Mouse (Mus musculus) forebrain, embryonic 14.5 days (tissue): ENCODE results near the gene Mical2. TPM values are rescaled to one million over a fixed set of nuclear protein-coding genes. Genes with fewer than 3 reads are reported as not detected.

Experiments
- ATAC-seq: fragments of 200-750 bp; cut with Nextera tagmentation; 2 replicates; pipeline ENCODE4 v1.8.0; 2017; ENCODE audit warnings: mild to moderate bottlenecking, moderate library complexity
- DNase-seq: peaks from one replicate; pipeline ENCODE4 v3.0.0-alpha.2; 2015; ENCODE audit warnings: low spot score
- H3K27ac ChIP-seq: fragments of 300-500 bp; sonication (generic); 2 replicates; pipeline ENCODE4 v1.5.1; 2014; ENCODE audit warnings: low read depth, mild to moderate bottlenecking, control low read depth, low read length, moderate library complexity
- H3K27me3 ChIP-seq: fragments of 300-500 bp; sonication (generic); replicated peaks from 2 replicates; pipeline ENCODE4 v1.6.1; 2014; ENCODE audit warnings: low read length, control low read depth, mixed read lengths; ENCODE audit not compliant: control insufficient read depth, insufficient read depth
- H3K36me3 ChIP-seq: fragments of 300-500 bp; sonication (generic); 2 replicates; pipeline ENCODE4 v1.6.1; 2014; ENCODE audit warnings: low read length, control low read depth; ENCODE audit not compliant: control insufficient read depth, insufficient read depth
- H3K4me1 ChIP-seq: fragments of 300-500 bp; sonication (generic); 2 replicates; pipeline ENCODE4 v1.6.1; 2014; ENCODE audit warnings: antibody characterized with exemption, low read length, control low read depth; ENCODE audit not compliant: control insufficient read depth, insufficient read depth
- H3K4me2 ChIP-seq: fragments of 300-500 bp; sonication (generic); 2 replicates; pipeline ENCODE4 v1.6.1; 2014; ENCODE audit warnings: mild to moderate bottlenecking, control low read depth, low read length
- H3K4me3 ChIP-seq: fragments of 300-500 bp; sonication (generic); 2 replicates; pipeline ENCODE4 v1.5.1; 2014; ENCODE audit warnings: low read depth, low read length, control low read depth
- H3K9ac ChIP-seq: fragments of 300-500 bp; sonication (generic); 2 replicates; pipeline ENCODE4 v1.6.1; 2014; ENCODE audit warnings: mild to moderate bottlenecking, low read length, control low read depth, moderate library complexity
- H3K9me3 ChIP-seq: fragments of 300-500 bp; sonication (generic); replicated peaks from 2 replicates; pipeline ENCODE4 v1.6.1; 2016; ENCODE audit warnings: low read length, control low read depth, mixed read lengths; ENCODE audit not compliant: control insufficient read depth
- WGBS: fragments of 180-500 bp; shearing (Covaris S2); extraction: QIAGEN DNeasy Blood & Tissue Kit; methylation state at CpG from one replicate; pipeline ENCODE4 v1.1.7; 2014; 5-methylcytosine and 5-hydroxymethylcytosine counted together
- polyA plus RNA-seq: library from polyadenylated mRNA; unstranded; fragments of >200 nt; fragmentation: Nextera tagmentation; extraction: Ambion mirVana; gene quantifications from 2 replicates; pipeline ENCODE4 v1.2.1, GENCODE M21; 2014

Mical2 gene
- polyA plus RNA-seq, 1 experiment from 2014 or later, result 2.6 TPM

DNA sequence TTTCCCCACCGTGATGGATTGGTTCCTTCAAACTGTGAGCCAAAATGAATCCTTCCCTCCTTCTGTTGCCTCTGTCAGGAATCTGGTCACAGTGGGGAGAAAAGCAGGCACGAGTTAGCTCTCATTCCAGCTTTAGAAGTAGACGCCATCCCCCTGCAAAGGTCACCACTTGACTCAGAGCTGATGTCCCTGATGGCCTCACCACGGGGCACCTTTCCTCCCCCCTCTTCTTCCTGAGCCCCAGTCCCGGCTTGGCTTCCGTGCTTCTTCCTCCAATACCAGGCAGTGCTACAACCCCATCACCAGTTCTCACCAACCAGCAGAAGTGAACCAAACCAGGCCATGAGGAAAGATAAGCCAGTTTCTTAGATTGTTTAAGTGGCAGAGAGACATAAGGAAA is 16.9 kb downstream of the Mical2 start:
- 81% methylated on average over 6 of the region's 6 CpGs for WGBS
- Histone ChIP-seq H3K9me3 (no peaks in the 10 kb centered on the region), H3K9ac (no peak overlapping the region), H3K27ac (no peak overlapping the region), H3K4me3 (no peak overlapping the region), H3K4me1 (0 out of 2 replicates have a peak, but pooled peaks cover 4% of the 10 kb centered on the region), H3K4me2 (no peak overlapping the region), H3K36me3 (no peaks in the 10 kb centered on the region), H3K27me3 (no peaks in the 10 kb centered on the region)
- no peak for DNase-seq
- no peak for ATAC-seq

DNA sequence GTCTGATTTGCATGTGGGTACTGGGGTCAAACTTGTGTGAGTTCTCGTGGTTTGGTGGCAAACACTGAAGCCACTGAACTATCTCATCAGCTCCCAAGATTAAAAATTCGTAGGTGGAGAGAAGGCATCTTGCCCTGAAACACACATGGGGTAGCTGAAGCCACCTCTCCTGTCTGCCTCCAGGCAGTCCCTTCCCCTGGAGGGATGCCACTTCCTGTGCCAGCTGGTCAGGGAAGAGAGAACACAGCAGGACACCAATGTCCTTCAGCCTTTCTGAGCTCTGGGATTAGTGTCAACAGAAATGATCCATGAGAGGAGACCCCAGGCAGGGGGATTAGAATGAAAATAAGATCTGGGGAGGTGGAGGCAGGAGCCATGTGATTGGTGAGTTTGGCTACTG is 18.4 kb downstream of the Mical2 start:
- ATAC-seq, result no peak
- no peak overlapping the region for H3K27ac ChIP-seq
- H3K4me3 ChIP-seq, result no peak overlapping the region
- H3K4me2 ChIP-seq, result no peak overlapping the region
- no peaks in the 10 kb centered on the region for H3K9me3 ChIP-seq
- WGBS, result 76% methylated on average over 2 of the region's 2 CpGs
- H3K4me1 ChIP-seq, result 0 out of 2 replicates have a peak, but pooled peaks cover 4% of the 10 kb centered on the region
- no peak overlapping the region for H3K9ac ChIP-seq
- H3K27me3 ChIP-seq, result no peaks in the 10 kb centered on the region
- no peak for DNase-seq
- H3K36me3 ChIP-seq, result no peaks in the 10 kb centered on the region

GRCm38 (mm10) chr7:112244683-112245082 is 19.0 kb downstream of the Mical2 start:
- Histone ChIP-seq H3K27ac (no peak overlapping the region), H3K27me3 (no peaks in the 10 kb centered on the region), H3K9ac (no peak overlapping the region), H3K4me1 (0 out of 2 replicates have a peak, but pooled peaks cover 4% of the 10 kb centered on the region), H3K4me2 (no peak overlapping the region), H3K4me3 (no peak overlapping the region), H3K36me3 (no peaks in the 10 kb centered on the region), H3K9me3 (no peaks in the 10 kb centered on the region)
- 50% methylated on average over 6 of the region's 6 CpGs for WGBS
- no peak for DNase-seq
- ATAC-seq, result no peak

- Histone ChIP-seq H3K4me3 (no peak overlapping the region), H3K36me3 (no peaks in the 10 kb centered on the region), H3K4me2 (no peak overlapping the region), H3K4me1 (0 out of 2 replicates have a peak, but pooled peaks cover 4% of the 10 kb centered on the region), H3K27ac (no peak overlapping the region), H3K9ac (no peak overlapping the region), H3K27me3 (no peaks in the 10 kb centered on the region), H3K9me3 (no peaks in the 10 kb centered on the region)
- DNase-seq (no peak), ATAC-seq (no peak)
- WGBS, result 92% methylated on average over 4 of the region's 4 CpGs
Measured at GRCm38 (mm10) chr7:112245839-112246438, 20.3 kb downstream of the Mical2 start.

DNA sequence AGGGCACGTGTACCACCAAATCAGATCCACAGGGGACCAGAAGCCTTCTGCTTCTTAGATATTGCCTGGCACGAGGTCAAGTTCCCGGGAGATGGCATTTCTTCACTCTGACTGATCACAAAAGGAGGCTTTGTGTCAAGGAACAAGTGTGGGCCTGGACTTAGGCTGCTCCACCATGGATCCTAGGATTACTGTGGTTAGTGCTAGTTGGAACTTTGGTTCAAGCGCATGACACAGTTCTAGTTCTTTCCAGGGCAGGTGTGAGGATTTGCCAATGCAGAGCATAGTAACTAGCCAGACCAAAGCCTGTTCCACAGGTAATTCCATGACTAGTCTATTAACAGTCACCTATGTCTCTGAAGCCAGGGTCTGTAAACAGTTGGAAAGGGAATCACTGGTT is 20.8 kb downstream of the Mical2 start:
- ATAC-seq (no peak), DNase-seq (no peak)
- WGBS, result 79% methylated on average over 4 of the region's 4 CpGs
- Histone ChIP-seq H3K4me1 (0 out of 2 replicates have a peak, but pooled peaks cover 4% of the 10 kb centered on the region), H3K27me3 (no peaks in the 10 kb centered on the region), H3K9ac (no peak overlapping the region), H3K4me2 (no peak overlapping the region), H3K9me3 (no peaks in the 10 kb centered on the region), H3K27ac (no peak overlapping the region), H3K36me3 (no peaks in the 10 kb centered on the region), H3K4me3 (no peak overlapping the region)

GRCm38 (mm10) chr7:112247890-112248289 is 22.2 kb downstream of the Mical2 start:
- no peak for DNase-seq
- Histone ChIP-seq H3K9ac (no peak overlapping the region), H3K36me3 (no peaks in the 10 kb centered on the region), H3K4me3 (no peak overlapping the region), H3K4me1 (0 out of 2 replicates have a peak, but pooled peaks cover 4% of the 10 kb centered on the region), H3K27me3 (no peaks in the 10 kb centered on the region), H3K9me3 (no peaks in the 10 kb centered on the region), H3K4me2 (no peak overlapping the region), H3K27ac (no peak overlapping the region)
- WGBS, result 87% methylated on average over 3 of the region's 3 CpGs
- no peak for ATAC-seq

DNA sequence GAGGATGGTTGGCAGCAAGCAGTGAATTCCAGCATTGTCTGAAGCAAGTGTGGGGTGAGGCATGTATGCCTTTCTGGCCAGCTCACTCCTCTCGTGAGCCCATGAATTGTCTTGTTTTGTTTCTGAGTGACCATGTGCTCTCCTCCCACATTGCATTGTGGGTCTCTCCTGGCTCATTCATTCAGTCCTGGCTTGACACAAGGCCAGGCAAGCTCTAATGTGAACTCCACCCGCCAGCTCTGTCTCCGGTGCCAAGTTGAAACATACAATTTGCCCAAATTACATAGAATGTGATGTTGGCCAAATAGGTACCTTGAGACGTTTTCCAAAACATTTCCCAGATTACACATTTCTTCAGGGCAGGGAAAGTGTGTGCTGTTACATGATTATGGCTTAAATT is 23.8 kb downstream of the Mical2 start:
- ATAC-seq (no peak), DNase-seq (no peak)
- Histone ChIP-seq H3K4me1 (no peaks in the 10 kb centered on the region), H3K36me3 (no peaks in the 10 kb centered on the region), H3K27ac (no peak overlapping the region), H3K9ac (no peak overlapping the region), H3K9me3 (no peaks in the 10 kb centered on the region), H3K4me2 (no peak overlapping the region), H3K4me3 (no peak overlapping the region), H3K27me3 (no peaks in the 10 kb centered on the region)
- 59% methylated on average over 4 of the region's 4 CpGs for WGBS

GRCm38 (mm10) chr7:112252065-112252464 is 26.4 kb downstream of the Mical2 start:
- Histone ChIP-seq H3K4me1 (no peaks in the 10 kb centered on the region), H3K4me3 (no peak overlapping the region), H3K4me2 (no peak overlapping the region), H3K9ac (no peak overlapping the region), H3K9me3 (no peaks in the 10 kb centered on the region), H3K27ac (no peak overlapping the region), H3K36me3 (no peaks in the 10 kb centered on the region), H3K27me3 (no peaks in the 10 kb centered on the region)
- DNase-seq, result no peak
- ATAC-seq, result no peak
- WGBS, result 74% methylated on average over 5 of the region's 5 CpGs

DNA sequence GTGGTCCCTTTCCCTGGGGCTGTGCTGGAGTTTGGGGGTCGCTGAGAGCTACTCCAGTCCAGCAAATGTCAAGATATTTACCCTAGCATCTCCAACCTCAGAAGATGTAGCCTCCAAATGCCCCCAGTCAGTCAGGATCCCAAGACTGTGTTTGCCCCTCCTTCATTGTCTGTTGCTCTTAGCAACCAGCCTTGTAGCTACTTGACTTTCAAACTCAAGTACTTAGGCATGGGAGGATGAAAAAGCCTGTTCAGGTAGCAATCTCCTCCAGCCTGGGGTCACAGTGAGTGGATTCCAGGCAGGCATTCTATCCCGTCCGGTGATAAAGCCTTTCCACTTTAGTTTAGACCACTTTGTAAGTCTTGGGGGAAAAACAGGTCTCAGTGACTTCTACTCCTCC is 28.6 kb downstream of the Mical2 start:
- H3K27me3 ChIP-seq, result no peaks in the 10 kb centered on the region
- no peaks in the 10 kb centered on the region for H3K4me1 ChIP-seq
- no peaks in the 10 kb centered on the region for H3K9me3 ChIP-seq
- no peak overlapping the region for H3K9ac ChIP-seq
- ATAC-seq, result no peak
- no peak for DNase-seq
- H3K4me3 ChIP-seq, result no peak overlapping the region
- H3K4me2 ChIP-seq, result no peak overlapping the region
- H3K36me3 ChIP-seq, result no peaks in the 10 kb centered on the region
- no peak overlapping the region for H3K27ac ChIP-seq
- WGBS, result 94% methylated on average over 3 of the region's 3 CpGs
